Mouse (Mus musculus) T-helper 17 cell (primary cell): ENCODE results near the gene Pif1.

Experiments used
- in situ Hi-C, 2 experiments: fragments of 300-600 bp; cut with MboI, MseI; formaldehyde crosslinking; loops; 1 replicate in 1 of 2; 2 replicates in 1 of 2; pipeline ENCODE4 v1.15.1; 2025; ENCODE audit warnings: high pct_unique_total_duplicates in 2 of 2

Gene Pif1

DNA sequence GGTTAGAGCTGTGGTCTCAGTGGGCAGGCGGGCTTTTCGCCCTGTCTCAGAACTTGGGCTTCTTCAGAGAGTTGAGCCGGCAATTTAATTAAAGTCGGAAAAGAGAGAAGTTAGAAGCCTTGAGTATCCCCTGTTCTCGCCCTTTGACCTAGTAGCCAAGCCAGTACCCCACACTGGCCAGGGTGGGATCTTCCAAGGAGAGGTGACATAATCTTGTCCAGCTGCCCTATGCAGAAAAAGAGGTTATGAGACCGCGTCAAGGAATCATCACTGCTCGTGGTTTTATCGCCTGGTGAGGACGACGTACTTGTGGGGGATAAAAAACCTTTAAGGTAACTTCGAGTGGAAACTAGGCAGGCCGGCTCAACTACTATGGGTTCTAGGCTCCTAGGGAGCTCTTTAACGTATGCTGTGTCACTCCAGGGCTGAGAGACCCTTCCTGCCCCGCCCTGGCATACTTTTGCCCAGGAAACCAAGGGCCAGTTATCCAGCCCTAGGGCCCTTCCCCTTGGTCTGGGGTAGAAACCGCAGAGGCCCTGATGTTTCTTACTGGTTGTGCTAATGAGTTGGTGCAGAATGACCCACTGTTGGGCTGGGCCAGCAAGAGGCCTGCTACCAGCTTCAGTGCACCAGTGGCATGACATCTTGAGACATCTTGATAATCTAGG, 44.5 kb downstream of the Pif1 start:
- in situ Hi-C loops = no loop called here

DNA sequence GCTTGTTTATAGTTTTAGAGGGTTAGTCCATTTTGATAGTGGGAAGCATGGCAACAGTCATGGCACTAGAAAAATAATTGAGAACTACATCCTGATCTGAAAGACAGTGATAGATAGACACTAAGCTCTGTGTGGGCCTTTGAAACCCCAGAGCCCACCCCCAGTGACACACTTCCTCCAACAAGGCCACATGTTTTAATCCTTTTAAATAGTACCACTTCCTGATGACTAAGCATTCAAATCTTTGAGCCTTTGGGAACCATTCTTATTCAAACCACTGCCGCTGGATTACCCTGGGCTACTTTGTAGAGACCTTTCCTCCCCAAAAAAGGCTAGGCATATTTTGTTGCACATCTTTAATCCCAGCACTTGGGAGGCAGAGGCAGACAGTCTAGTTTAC, 48.8 kb downstream of the Pif1 start:
- in situ Hi-C loops = no loop called here

DNA sequence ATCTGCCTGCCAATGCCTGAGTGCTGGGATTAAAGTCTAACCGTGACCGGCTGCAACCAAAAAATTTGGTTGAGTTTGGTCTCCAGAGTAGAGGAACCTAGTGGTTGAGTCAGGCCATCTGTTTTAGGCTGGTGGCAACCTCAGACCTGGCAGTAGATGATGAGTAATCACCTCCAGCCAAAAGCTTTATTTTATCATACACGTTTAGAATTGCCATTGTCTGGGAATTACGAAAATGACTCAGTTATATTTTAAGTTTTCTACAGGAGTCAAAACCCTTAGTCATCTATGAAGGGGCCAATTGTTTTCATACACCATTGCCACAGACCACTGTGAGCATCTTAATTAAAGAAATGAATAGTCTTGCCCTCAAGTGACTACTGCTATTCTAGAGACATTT, 50.0 kb downstream of the Pif1 start:
- in situ Hi-C loops = no loop called here

DNA sequence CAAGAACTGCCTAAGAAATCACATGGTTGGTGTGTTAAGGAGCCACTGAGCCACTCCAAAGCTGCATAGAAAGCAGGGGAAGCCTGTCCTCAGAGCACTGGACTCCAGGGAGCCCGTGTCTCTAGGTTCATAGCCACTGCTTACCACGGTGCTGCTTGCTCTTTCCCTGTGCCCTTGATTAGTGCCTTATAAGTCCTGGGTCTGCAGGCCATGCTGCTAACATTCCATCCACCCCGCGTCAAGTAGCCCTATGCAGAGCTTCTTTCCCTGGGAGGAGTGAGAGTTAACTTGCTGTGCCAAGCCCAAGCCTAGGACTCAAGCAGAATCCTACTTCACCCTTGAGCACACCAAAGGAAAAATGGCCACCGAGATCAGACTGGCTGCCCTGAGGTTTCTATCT, 52.1 kb downstream of the Pif1 start:
- in situ Hi-C loops = no loop called here

DNA sequence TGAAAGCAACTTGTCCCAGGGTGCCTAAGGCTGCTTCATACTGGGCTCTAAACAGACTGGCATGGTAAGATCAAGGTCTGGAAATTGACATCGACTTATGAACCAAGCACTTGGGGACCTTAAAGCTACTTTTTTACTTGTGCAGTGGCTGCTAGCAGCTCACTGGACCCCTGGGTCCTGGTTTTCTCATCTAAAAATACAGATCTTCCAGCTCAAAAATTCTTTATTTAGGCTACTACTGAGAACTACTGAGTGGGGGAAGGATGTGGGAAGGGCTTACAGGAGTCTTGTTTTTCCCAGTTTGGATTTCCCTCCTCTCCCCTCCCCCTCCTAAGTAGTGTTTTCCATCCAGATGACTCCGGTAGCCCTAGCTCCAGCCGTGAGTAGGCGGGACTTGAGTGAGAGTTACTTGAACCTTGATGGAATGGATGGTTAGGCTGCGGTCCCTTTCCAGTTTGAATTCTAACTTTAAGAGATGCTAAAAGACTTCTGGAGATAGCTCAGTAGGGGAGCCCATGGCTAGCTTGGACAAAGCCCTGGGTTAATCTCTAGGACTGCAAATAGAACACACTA, 54.0 kb downstream of the Pif1 start:
- in situ Hi-C loops = no loop called here

DNA sequence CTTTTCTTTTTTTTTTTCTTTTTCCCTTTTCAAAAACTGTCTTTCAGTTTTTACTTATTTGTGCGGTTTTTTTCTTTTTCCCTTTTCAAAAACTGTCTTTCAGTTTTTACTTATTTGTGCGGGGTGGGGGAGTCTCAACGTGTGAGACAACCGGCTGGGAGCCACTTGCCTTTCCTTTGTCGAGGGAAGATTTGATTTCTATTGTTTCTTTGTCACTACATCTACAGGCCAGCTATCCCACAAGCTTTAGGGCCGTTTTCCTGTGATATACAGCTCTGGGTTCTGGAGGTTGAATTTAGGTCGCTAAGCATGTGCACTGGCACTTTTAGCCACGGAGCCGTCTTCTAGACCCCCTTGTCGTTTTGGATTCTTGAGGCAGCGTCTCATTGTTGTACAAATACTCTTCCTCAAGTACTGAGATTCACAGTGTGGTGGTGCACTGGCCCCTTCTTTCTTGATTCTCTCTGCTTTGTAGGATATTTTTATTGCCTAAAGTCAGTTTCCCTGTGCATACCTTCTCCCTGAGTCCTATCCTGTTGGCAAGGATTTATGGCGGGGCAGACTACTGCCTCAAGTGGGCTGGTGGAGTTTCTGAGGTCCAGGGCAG, 54.6 kb downstream of the Pif1 start:
- in situ Hi-C loops = no loop called here

DNA sequence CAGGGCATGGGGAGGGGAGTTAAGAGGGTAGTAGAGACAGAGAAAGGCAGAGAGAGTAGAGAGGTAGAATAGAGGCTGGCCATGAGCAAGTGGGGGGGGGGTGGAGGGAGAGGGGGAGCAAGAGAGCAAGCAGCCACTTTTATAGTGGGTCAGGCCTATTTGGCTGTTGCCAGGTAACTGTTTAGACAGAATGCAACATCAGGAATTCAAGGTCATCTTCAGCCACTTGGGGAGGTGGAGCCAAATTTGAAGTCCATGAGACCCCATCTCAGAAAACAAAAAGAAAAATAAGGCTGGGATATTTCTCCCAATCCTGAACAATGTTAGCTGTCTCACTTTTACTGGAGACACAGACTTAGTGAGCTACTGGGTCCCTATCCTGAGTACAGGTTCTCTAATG, 55.6 kb downstream of the Pif1 start:
- in situ Hi-C loops = no loop called here

DNA sequence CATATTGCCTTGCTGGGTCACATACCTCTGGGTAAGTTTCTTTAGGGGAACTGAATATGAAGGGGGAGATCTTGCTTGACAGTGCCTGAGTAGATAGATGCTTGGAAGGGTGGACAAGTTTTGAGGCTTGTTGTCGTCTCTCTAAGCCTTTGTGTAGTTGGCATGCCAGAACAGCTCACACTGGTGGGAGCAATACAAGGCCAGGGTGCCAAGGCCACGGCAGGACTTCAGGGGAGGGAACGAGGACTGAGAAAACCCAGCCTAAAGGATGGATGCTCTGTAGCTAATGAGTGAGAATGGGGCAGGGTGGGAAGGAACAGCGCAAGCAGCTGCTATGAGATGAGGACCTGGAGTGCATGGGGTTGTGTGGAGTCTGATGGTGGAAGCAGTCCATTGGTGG, 58.0 kb downstream of the Pif1 start:
- in situ Hi-C loops = no loop called here
